Mouse (Mus musculus) brain, embryonic 18.5 days (tissue): ENCODE measurements around the gene Lsm4.

ENCODE experiments used
- DNase-seq: peaks from one replicate; pipeline ENCODE4 v3.0.0-alpha.2; 2012; ENCODE audit warnings: low read depth, low spot score

The Lsm4 gene

GRCm38 (mm10) chr8:70699834-70700554, 26.9 kb downstream of the Lsm4 start:
- no peak for DNase-seq

GRCm38 (mm10) chr8:70700555-70700922, 27.5 kb downstream of the Lsm4 start:
- DNase-seq = peak; percentile 82

- no peak for DNase-seq
Measured at GRCm38 (mm10) chr8:70701048-70701981, 28.3 kb downstream of the Lsm4 start.

GRCm38 (mm10) chr8:70701982-70702841, 29.2 kb downstream of the Lsm4 start:
- DNase-seq = no peak

GRCm38 (mm10) chr8:70702842-70703182, 29.8 kb downstream of the Lsm4 start:
- DNase-seq = no peak

GRCm38 (mm10) chr8:70703287-70703686, 30.2 kb downstream of the Lsm4 start, which contains the start of gene Iqcn:
Gene Iqcn, plus strand, starts transcription at chr8:70703457.
- no peak for DNase-seq

- DNase-seq = no peak
Measured at GRCm38 (mm10) chr8:70708281-70708680, 35.2 kb downstream of the Lsm4 start.

- no peak for DNase-seq
Measured at GRCm38 (mm10) chr8:70709794-70710193, 36.7 kb downstream of the Lsm4 start.

GRCm38 (mm10) chr8:70710296-70710695, 37.2 kb downstream of the Lsm4 start:
- no peak for DNase-seq

GRCm38 (mm10) chr8:70711041-70711440, 38.0 kb downstream of the Lsm4 start:
- DNase-seq = no peak

GRCm38 (mm10) chr8:70713991-70714390, 40.9 kb downstream of the Lsm4 start:
- DNase-seq = no peak

GRCm38 (mm10) chr8:70715086-70715485, 42.0 kb downstream of the Lsm4 start:
- no peak for DNase-seq

- no peak for DNase-seq
Measured at GRCm38 (mm10) chr8:70716521-70717400, 43.7 kb downstream of the Lsm4 start.

- no peak for DNase-seq
Measured at GRCm38 (mm10) chr8:70718297-70718696, 45.2 kb downstream of the Lsm4 start, which contains the start of gene Gm3336. Gene Gm3336, plus strand, starts transcription at chr8:70718543.

GRCm38 (mm10) chr8:70719796-70720270, 46.8 kb downstream of the Lsm4 start:
- no peak for DNase-seq

- no peak for DNase-seq
Measured at GRCm38 (mm10) chr8:70720739-70721138, 47.7 kb downstream of the Lsm4 start.

- no peak for DNase-seq
Measured at GRCm38 (mm10) chr8:70721601-70722000, 48.6 kb downstream of the Lsm4 start.

- no peak for DNase-seq
Measured at GRCm38 (mm10) chr8:70723486-70724210, 50.6 kb downstream of the Lsm4 start, which contains the start of gene Pde4c. Gene Pde4c, plus strand, starts transcription at chr8:70723720.

- no peak for DNase-seq
Measured at GRCm38 (mm10) chr8:70724216-70724615, 51.2 kb downstream of the Lsm4 start.
